Mouse (Mus musculus) brain, embryonic 14.5 days (tissue): ENCODE measurements around the gene Mrm2.

Experiments used
- CTCF ChIP-seq: fragments of 200-500 bp; IDR thresholded peaks from 2 replicates; pipeline ENCODE4 v1.5.1; 2012; ENCODE audit warnings: inconsistent platforms, mild to moderate bottlenecking, moderate library complexity, borderline replicate concordance; ENCODE audit not compliant: insufficient read depth, insufficient read length; ENCODE audit errors: extremely low read depth
- POLR2A ChIP-seq: fragments of 200-500 bp; IDR thresholded peaks from 2 replicates; pipeline ENCODE4 v1.6.1; 2012; ENCODE audit warnings: mild to moderate bottlenecking, inconsistent platforms, borderline replicate concordance; ENCODE audit not compliant: poor library complexity, insufficient read depth, insufficient read length, severe bottlenecking; ENCODE audit errors: extremely low read depth

GRCm38 (mm10) chr5:140355934-140356333 lies 24.2 kb upstream of the Mrm2 start:
- TF ChIP-seq POLR2A (no peak), CTCF (peak; percentile 3; the same call in 1 of the 2 replicates)
